Mouse (Mus musculus) forebrain, embryonic 14.5 days (tissue): ENCODE data around the gene Arl8b. TPM values are rescaled to one million over a fixed set of nuclear protein-coding genes. Genes with fewer than 3 reads are reported as not detected.

ENCODE experiments used
- ATAC-seq: fragments of 200-750 bp; cut with Nextera tagmentation; 2 replicates; pipeline ENCODE4 v1.8.0; 2017; ENCODE audit warnings: mild to moderate bottlenecking, moderate library complexity
- DNase-seq: peaks from one replicate; pipeline ENCODE4 v3.0.0-alpha.2; 2015; ENCODE audit warnings: low spot score
- H3K27ac ChIP-seq: fragments of 300-500 bp; sonication (generic); 2 replicates; pipeline ENCODE4 v1.5.1; 2014; ENCODE audit warnings: low read depth, mild to moderate bottlenecking, control low read depth, low read length, moderate library complexity
- H3K27me3 ChIP-seq: fragments of 300-500 bp; sonication (generic); replicated peaks from 2 replicates; pipeline ENCODE4 v1.6.1; 2014; ENCODE audit warnings: low read length, control low read depth, mixed read lengths; ENCODE audit not compliant: control insufficient read depth, insufficient read depth
- H3K36me3 ChIP-seq: fragments of 300-500 bp; sonication (generic); 2 replicates; pipeline ENCODE4 v1.6.1; 2014; ENCODE audit warnings: low read length, control low read depth; ENCODE audit not compliant: control insufficient read depth, insufficient read depth
- H3K4me1 ChIP-seq: fragments of 300-500 bp; sonication (generic); 2 replicates; pipeline ENCODE4 v1.6.1; 2014; ENCODE audit warnings: antibody characterized with exemption, low read length, control low read depth; ENCODE audit not compliant: control insufficient read depth, insufficient read depth
- H3K4me2 ChIP-seq: fragments of 300-500 bp; sonication (generic); 2 replicates; pipeline ENCODE4 v1.6.1; 2014; ENCODE audit warnings: mild to moderate bottlenecking, control low read depth, low read length
- H3K4me3 ChIP-seq: fragments of 300-500 bp; sonication (generic); 2 replicates; pipeline ENCODE4 v1.5.1; 2014; ENCODE audit warnings: low read depth, low read length, control low read depth
- H3K9ac ChIP-seq: fragments of 300-500 bp; sonication (generic); 2 replicates; pipeline ENCODE4 v1.6.1; 2014; ENCODE audit warnings: mild to moderate bottlenecking, low read length, control low read depth, moderate library complexity
- H3K9me3 ChIP-seq: fragments of 300-500 bp; sonication (generic); replicated peaks from 2 replicates; pipeline ENCODE4 v1.6.1; 2016; ENCODE audit warnings: low read length, control low read depth, mixed read lengths; ENCODE audit not compliant: control insufficient read depth
- WGBS: fragments of 180-500 bp; shearing (Covaris S2); extraction: QIAGEN DNeasy Blood & Tissue Kit; methylation state at CpG from one replicate; pipeline ENCODE4 v1.1.7; 2014; 5-methylcytosine and 5-hydroxymethylcytosine counted together
- polyA plus RNA-seq: library from polyadenylated mRNA; unstranded; fragments of >200 nt; fragmentation: Nextera tagmentation; extraction: Ambion mirVana; gene quantifications from 2 replicates; pipeline ENCODE4 v1.2.1, GENCODE M21; 2014

Arl8b gene
- polyA plus RNA-seq, 1 experiment from 2014 or later, result 93.8 TPM

DNA sequence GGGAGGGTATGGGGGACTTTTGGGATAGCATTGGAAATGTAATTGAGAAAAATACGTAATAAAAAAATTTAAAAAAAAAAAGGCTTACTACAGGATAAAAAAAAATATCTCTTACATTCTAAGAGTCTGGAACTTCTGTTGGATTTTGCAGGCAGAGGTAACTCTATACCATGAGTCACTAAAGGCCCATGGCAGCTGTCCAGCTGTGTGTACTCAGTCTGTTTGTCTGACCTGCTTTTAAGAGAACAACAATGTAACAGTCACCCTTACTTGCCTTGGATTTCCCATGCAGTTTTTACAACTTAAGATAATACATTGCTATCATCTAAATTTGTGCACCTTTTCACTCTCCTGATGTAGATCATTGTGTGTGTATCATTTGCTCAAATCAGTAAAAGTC, 28.5 kb upstream of the Arl8b start:
- Histone ChIP-seq H3K27ac (no peak overlapping the region), H3K9ac (no peak overlapping the region), H3K4me1 (no peaks in the 10 kb centered on the region), H3K36me3 (no peaks in the 10 kb centered on the region), H3K4me2 (no peak overlapping the region), H3K27me3 (no peaks in the 10 kb centered on the region), H3K9me3 (no peaks in the 10 kb centered on the region), H3K4me3 (no peak overlapping the region)
- DNase-seq, result no peak
- ATAC-seq, result no peak
- WGBS, result 85% methylated on average over 1 of the region's 1 CpGs

DNA sequence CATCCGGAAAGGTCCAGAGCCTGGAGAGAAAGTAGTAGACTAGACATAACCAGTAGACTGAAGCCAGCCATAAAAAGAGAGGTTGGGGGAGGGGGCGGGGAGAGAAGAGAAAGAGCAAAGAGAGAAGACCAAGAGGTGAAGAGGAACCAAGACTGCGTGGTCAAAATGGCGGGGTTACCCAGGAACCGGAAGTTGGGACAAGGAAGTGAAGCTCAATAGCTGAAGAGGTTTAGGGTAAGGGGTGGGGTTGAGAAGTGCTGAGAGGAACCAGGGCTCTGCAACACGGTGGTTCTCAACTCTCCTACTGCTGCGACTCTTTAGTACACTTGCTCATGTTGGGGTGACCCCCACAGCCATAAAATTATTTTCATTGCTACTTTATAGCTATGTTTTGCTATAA, 27.0 kb upstream of the Arl8b start:
- H3K4me1 ChIP-seq, result no peaks in the 10 kb centered on the region
- H3K4me2 ChIP-seq, result no peak overlapping the region
- H3K27ac ChIP-seq, result no peak overlapping the region
- H3K36me3 ChIP-seq, result no peaks in the 10 kb centered on the region
- H3K9ac ChIP-seq, result no peak overlapping the region
- no peak overlapping the region for H3K4me3 ChIP-seq
- DNase-seq (no peak), ATAC-seq (no peak)
- 94% methylated on average over 7 of the region's 7 CpGs for WGBS
- H3K27me3 ChIP-seq, result no peaks in the 10 kb centered on the region
- no peaks in the 10 kb centered on the region for H3K9me3 ChIP-seq

DNA sequence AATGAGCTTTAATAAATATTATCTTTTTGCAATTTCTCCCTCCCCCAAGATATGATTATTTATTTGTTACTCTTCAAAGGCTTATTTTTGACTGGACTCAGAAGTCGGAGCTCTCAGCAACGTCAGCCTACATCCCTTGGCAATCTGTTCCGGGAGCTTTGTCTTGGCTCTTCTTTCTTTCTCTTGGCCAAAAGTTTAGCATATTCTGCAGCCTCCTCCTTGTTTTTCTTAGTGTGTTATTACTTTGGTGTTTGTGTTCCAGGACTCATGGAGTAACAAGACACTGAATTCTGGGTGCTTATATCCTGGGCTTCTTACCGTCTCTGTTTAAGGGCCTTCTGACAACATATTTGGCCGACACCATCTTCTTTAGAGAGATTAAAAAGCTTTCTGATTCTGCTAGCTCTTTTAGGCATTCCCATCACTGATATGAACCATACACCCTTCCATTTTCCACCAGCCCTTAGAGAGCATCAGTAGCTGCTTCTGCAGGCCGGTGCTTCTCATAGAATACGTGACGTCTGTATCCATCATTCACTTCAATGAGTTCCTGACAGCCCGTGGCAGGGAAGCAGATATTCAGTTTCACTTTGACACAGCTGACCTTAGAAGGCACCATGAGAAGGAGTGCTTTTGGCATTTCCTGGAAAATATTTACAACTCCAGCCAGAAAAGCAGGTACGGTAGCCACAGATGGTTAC, 23.8 kb upstream of the Arl8b start:
- WGBS, result 89% methylated on average over 10 of the region's 10 CpGs
- Histone ChIP-seq H3K27ac (no peak overlapping the region), H3K4me1 (no peaks in the 10 kb centered on the region), H3K9me3 (no peaks in the 10 kb centered on the region), H3K36me3 (no peaks in the 10 kb centered on the region), H3K27me3 (no peaks in the 10 kb centered on the region), H3K4me3 (no peak overlapping the region), H3K9ac (no peak overlapping the region), H3K4me2 (no peak overlapping the region)
- DNase-seq (no peak), ATAC-seq (no peak)

DNA sequence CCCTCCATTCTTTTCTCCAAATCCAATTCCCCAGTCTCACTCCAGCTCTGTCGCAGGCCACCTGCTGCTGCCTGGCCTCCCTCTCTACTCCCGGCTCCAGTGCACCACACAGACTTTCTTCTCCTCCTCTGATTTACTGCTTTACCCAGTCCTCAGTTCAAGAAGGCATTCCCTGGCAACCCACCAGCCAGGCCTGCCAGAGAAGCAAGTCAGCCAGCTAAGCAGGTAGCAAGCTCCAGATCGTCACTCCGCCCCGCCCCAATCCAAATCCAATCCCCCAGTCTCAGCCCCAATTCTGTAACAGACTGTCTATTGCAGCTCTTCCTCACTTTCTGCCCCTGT, 23.2 kb upstream of the Arl8b start:
- Histone ChIP-seq H3K4me2 (no peak overlapping the region), H3K4me3 (no peak overlapping the region), H3K36me3 (no peaks in the 10 kb centered on the region), H3K27me3 (no peaks in the 10 kb centered on the region), H3K9me3 (no peaks in the 10 kb centered on the region), H3K9ac (no peak overlapping the region), H3K27ac (no peak overlapping the region), H3K4me1 (no peaks in the 10 kb centered on the region)
- no peak for ATAC-seq
- DNase-seq, result no peak
- WGBS, result 68% methylated on average over 5 of the region's 5 CpGs

DNA sequence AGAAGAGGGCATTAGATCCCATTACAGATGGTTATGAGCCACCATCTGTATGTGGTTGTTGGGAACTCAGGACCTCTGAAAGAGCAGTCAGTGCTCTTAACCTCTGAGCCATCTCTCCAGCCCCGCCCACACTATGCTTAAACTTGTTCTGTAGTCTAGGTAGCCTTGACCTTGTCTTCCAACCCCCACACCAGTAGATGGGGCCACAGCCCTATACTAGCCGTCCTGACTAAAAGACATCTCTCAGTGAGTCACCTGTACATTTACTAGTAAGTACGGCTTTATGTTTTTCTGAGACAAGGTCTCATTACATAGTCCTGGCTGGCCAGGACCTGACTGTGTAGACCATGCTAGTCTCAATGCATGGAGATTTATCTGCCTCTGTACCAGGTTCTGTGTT, 12.0 kb upstream of the Arl8b start:
- ATAC-seq (no peak), DNase-seq (no peak)
- Histone ChIP-seq H3K9me3 (no peaks in the 10 kb centered on the region), H3K27ac (no peak overlapping the region), H3K4me3 (no peak overlapping the region), H3K36me3 (no peaks in the 10 kb centered on the region), H3K4me1 (no peaks in the 10 kb centered on the region), H3K27me3 (no peaks in the 10 kb centered on the region), H3K4me2 (no peak overlapping the region), H3K9ac (no peak overlapping the region)
- 83% methylated on average over 3 of the region's 3 CpGs for whole genome bisulfite sequencing

DNA sequence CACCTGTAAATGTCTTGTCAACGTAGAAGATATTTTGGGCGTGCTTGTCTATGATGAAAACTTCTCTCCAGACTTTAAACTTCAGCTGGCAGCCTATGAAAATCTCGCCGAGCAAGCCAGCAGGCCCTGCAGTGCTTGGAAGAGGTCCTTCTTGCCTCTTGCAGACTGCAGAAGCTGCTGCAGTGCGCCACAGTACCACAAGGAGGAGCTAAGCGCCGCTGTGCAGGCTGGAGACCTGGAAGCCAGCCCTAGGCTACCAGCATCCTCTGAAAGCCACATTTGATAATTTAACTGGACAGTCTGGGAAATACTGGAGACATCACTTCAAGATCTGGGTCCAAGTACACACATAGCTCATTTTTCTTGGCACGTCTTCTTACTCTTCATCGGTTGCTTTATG, 10.0 kb upstream of the Arl8b start:
- Histone ChIP-seq H3K36me3 (no peaks in the 10 kb centered on the region), H3K4me3 (no peak overlapping the region), H3K4me1 (no peaks in the 10 kb centered on the region), H3K9ac (no peak overlapping the region), H3K27me3 (no peaks in the 10 kb centered on the region), H3K27ac (no peak overlapping the region), H3K4me2 (no peak overlapping the region), H3K9me3 (no peaks in the 10 kb centered on the region)
- 15% methylated on average over 9 of the region's 9 CpGs for WGBS
- ATAC-seq (peak; percentile 83), DNase-seq (peak; percentile 81)

DNA sequence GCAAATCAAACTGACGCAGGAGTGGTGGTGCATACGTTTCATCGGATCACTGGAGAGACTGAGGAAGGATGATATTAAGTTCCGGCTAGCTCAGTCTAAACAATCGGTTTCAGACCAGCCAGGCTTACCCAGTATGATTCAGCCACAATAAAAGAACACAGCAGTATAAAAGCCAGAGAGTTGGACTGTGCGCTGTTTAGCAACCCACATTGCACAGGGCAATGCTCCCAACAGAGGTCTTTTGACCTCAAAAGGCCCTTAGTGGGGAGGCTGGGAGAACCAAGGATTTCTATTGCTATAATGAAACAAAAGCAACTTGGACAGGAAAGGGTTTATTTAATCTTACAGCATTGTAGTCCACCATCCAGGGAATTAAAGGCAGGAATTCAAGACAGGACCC, 9.4 kb upstream of the Arl8b start:
- no peaks in the 10 kb centered on the region for H3K4me1 ChIP-seq
- H3K9me3 ChIP-seq, result no peaks in the 10 kb centered on the region
- H3K36me3 ChIP-seq, result no peaks in the 10 kb centered on the region
- ATAC-seq (no peak), DNase-seq (no peak)
- no peak overlapping the region for H3K4me2 ChIP-seq
- H3K9ac ChIP-seq, result no peak overlapping the region
- WGBS, result 82% methylated on average over 6 of the region's 6 CpGs
- H3K4me3 ChIP-seq, result no peak overlapping the region
- no peaks in the 10 kb centered on the region for H3K27me3 ChIP-seq
- no peak overlapping the region for H3K27ac ChIP-seq

DNA sequence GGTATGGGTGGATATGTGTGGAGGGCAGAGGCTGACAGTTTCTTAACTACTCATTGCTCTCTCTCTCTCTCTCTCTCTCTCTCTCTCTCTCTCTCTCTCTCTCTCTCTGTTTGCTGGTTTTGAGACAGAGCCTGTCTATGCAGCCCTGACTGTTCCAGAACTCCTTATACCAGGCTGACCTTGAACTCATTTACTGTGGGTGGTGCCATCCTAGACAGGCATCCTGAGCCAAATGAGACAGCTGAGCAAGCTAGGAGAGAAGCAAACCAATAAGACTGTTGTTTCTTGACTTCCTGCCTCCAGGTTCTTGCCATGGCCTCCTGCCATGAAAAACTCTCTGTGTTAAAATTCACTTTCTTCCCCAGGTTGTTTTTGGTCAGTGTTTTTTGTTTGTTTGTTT, 6.6 kb upstream of the Arl8b start:
- no peak for DNase-seq
- no peak for ATAC-seq
- no peak overlapping the region for H3K9ac ChIP-seq
- H3K4me3 ChIP-seq, result no peak overlapping the region
- no peaks in the 10 kb centered on the region for H3K27me3 ChIP-seq
- no peak overlapping the region for H3K4me2 ChIP-seq
- H3K4me1 ChIP-seq, result no peaks in the 10 kb centered on the region
- H3K36me3 ChIP-seq, result no peaks in the 10 kb centered on the region
- H3K9me3 ChIP-seq, result no peaks in the 10 kb centered on the region
- H3K27ac ChIP-seq, result no peak overlapping the region

DNA sequence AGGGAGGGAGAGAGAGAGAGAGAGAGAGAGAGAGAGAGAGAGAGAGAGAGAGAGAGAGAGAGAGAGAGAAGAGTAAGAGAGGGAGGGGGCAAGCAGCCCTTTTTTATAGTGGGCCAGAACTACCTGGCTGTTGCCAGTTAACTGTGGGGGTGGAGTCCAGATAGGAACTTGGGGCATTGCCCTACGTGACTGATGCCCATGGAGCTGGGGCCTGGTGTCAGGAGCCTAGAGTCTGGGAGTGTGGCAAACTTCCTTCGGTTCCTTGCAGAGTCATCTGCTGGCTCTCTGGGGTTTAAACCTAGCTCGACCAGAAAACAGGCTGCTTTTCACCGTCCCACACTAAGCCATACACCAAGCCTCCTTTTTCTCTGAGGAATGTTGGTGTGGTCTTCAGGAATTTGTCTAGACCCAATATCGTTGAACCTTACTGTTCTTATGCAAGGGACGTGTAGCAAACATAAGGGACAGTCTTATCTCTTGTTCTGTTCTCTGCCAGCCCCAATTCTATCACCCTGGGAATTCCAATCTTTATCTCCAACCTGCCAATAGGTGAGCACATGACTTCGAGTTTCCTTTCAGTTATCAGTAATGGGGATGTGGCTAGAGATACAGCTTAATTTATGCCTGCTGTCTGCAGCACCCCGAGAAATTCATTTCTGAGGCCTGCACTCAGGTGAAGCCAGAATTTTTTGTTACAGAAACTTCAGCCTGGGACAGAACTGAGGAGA, 5.2 kb upstream of the Arl8b start:
- no peaks in the 10 kb centered on the region for H3K36me3 ChIP-seq
- H3K9ac ChIP-seq, result no peak overlapping the region
- H3K27ac ChIP-seq, result no peak overlapping the region
- H3K9me3 ChIP-seq, result no peaks in the 10 kb centered on the region
- no peak overlapping the region for H3K4me2 ChIP-seq
- no peak for ATAC-seq
- WGBS, result 75% methylated on average over 8 of the region's 8 CpGs
- no peak for DNase-seq
- H3K4me1 ChIP-seq, result no peaks in the 10 kb centered on the region
- no peaks in the 10 kb centered on the region for H3K27me3 ChIP-seq
- H3K4me3 ChIP-seq, result no peak overlapping the region
